ENCODE assay signal across 21 mouse cellular contexts in genomic region chr5:116501342-116501741, GRCm38 (mm10).
DNase-seq lines count a peak whose midpoint lies in the region; ATAC-seq lines count a peak whose summit lies in the region.
"Had no signal": no experiment of that assay in that cellular context is flagged by ENCODE, and none has a peak within 500 bp of the region (broad histone marks: within the 10 kb centered on the region; RNA-seq: fewer than 3 reads in every experiment).

No protein-coding gene starts in this region.

- H3K9me3 ChIP-seq in forebrain, embryonic 14.5 days (replicated peaks; ENCODE audit: control insufficient read depth, low read length) = no peaks in the 10 kb centered on the region
- no peaks in the 10 kb centered on the region for H3K9me3 ChIP-seq in midbrain, embryonic 11.5 days (ENCODE audit: control insufficient read depth, low read length)
- H3K9me3 ChIP-seq: embryonic facial prominence, embryonic 13.5 days had no signal

- H3K27me3 ChIP-seq in forebrain, embryonic 14.5 days (replicated peaks; ENCODE audit: control insufficient read depth, insufficient read depth, low read length) = no peaks in the 10 kb centered on the region
- H3K27me3 ChIP-seq in midbrain, embryonic 11.5 days (ENCODE audit: control insufficient read depth, insufficient read depth, low read length) = no peaks in the 10 kb centered on the region
- H3K27me3 ChIP-seq: embryonic facial prominence, embryonic 13.5 days had no signal

- H3K4me3 ChIP-seq in forebrain, embryonic 14.5 days (ENCODE audit: low read depth, low read length) = no peak overlapping the region
- no peak overlapping the region for H3K4me3 ChIP-seq in midbrain, embryonic 11.5 days (ENCODE audit: low read depth, low read length)
- H3K4me3 ChIP-seq: embryonic facial prominence, embryonic 13.5 days had no signal

- 0 out of 2 replicates have a peak overlapping the region, but pooled peaks have one; percentile 46 for H3K27ac ChIP-seq in forebrain, embryonic 14.5 days (ENCODE audit: low read depth, low read length)
- no peak overlapping the region for H3K27ac ChIP-seq in midbrain, embryonic 11.5 days (ENCODE audit: low read depth, low read length)
- H3K27ac ChIP-seq: embryonic facial prominence, embryonic 13.5 days had no signal

- WGBS in forebrain, embryonic 14.5 days = 4% methylated on average over 15 of the region's 15 CpGs
- 61% methylated on average over 15 of the region's 15 CpGs for WGBS in midbrain, embryonic 11.5 days

- DNase-seq in embryo, embryonic 10.5 days (ENCODE audit: low spot score) = peak; percentile 23
- DNase-seq in embryo, embryonic 10 days (ENCODE audit: low spot score) = no peak
- peak; percentile 75 for DNase-seq in forebrain, embryonic 14.5 days (ENCODE audit: low spot score)
- no peak for DNase-seq in midbrain, embryonic 11.5 days (ENCODE audit: low spot score, missing footprints)
- DNase-seq in retina, embryonic 14.5 days (ENCODE audit: low spot score) = peak; percentile 81
- no peak for DNase-seq in gastrocnemius, postnatal 10 days
- no peak for DNase-seq in layer of hippocampus, adult 9-10 months (ENCODE audit: low spot score)
- DNase-seq: gastrocnemius, postnatal 25 days; heart, postnatal 36 days; kidney, postnatal 14 days; layer of hippocampus, adult 9-11 months; liver; lung, adult 2 months; lung, postnatal 4 days; right cerebral cortex, postnatal 4 days; thymus, adult 2 months had no signal

- H3K36me3 ChIP-seq in forebrain, embryonic 14.5 days (ENCODE audit: control insufficient read depth, insufficient read depth, low read length) = no peaks in the 10 kb centered on the region
- no peaks in the 10 kb centered on the region for H3K36me3 ChIP-seq in midbrain, embryonic 11.5 days (ENCODE audit: control insufficient read depth, insufficient read depth, low read length)
- H3K36me3 ChIP-seq: embryonic facial prominence, embryonic 13.5 days had no signal

- ATAC-seq in forebrain, embryonic 14.5 days = peak; percentile 64
- ATAC-seq in midbrain, embryonic 11.5 days (ENCODE audit: low FRiP score) = peak; percentile 33; the same call in 1 of the 2 replicates
- no peak for ATAC-seq in monocyte, adult 5-6 weeks (replicated peaks; ENCODE audit: insufficient number of reproducible peaks, low FRiP score, low TSS enrichment, poor library complexity, severe bottlenecking)
- ATAC-seq: intestine, postnatal 0 days; Patski had no signal

- H3K9ac ChIP-seq in forebrain, embryonic 14.5 days (ENCODE audit: low read length) = no peak overlapping the region; the same call in 1 of the 2 replicates
- H3K9ac ChIP-seq in midbrain, embryonic 11.5 days (ENCODE audit: low read length) = no peak overlapping the region
- H3K9ac ChIP-seq: embryonic facial prominence, embryonic 13.5 days had no signal

- H3K4me2 ChIP-seq in forebrain, embryonic 14.5 days (ENCODE audit: low read length) = 0 out of 2 replicates have a peak overlapping the region, but pooled peaks have one; percentile 21
- no peak overlapping the region for H3K4me2 ChIP-seq in midbrain, embryonic 11.5 days
- H3K4me2 ChIP-seq: embryonic facial prominence, embryonic 13.5 days; heart, embryonic 11.5 days had no signal

- H3K4me1 ChIP-seq in forebrain, embryonic 14.5 days (ENCODE audit: control insufficient read depth, insufficient read depth, low read length) = peaks cover 34% of the 10 kb centered on the region
- peaks cover 5% of the 10 kb centered on the region; the same call in 1 of the 2 replicates for H3K4me1 ChIP-seq in midbrain, embryonic 11.5 days (ENCODE audit: control insufficient read depth, insufficient read depth, low read length)

Comparison
In these comparisons a context has a peak if more than half of its experiments do, and no peak if none do; other contexts are left out.
1. DNase-seq: peak in embryo, embryonic 10.5 days (single experiment), forebrain, embryonic 14.5 days (single experiment) and retina, embryonic 14.5 days (single experiment); none in embryo, embryonic 10 days (single experiment), midbrain, embryonic 11.5 days (single experiment), gastrocnemius, postnatal 10 days (single experiment) and layer of hippocampus, adult 9-10 months (single experiment).